Mouse (Mus musculus) spleen, adult 2 months (tissue): ENCODE measurements at regions not wholly inside any gene's neighbourhood (a gene's known extent, or its start where the extent isn't known, plus 50 kb on each side); places are given as distances from the start of the nearest gene placed in this dataset.
A peak's percentile ranks its signal among the peaks of the same experiment; 100 is the strongest.

Source experiments
- DNase-seq, 2 experiments: peaks; one replicate each; pipeline versions ENCODE4 v3.0.0 to v3.0.0-alpha.2; 2012 to 2021; ENCODE audit warnings: low spot score in 2 of 2, low read depth in 1 of 2
- H3K27ac ChIP-seq: fragments of 200-500 bp; 2 replicates; pipeline ENCODE4 v1.5.1; 2012; ENCODE audit warnings: low read length, inconsistent platforms; ENCODE audit not compliant: insufficient read depth
- H3K27me3 ChIP-seq: fragments of 200-500 bp; 2 replicates; pipeline ENCODE4 v1.6.1; 2012; ENCODE audit warnings: mild to moderate bottlenecking, moderate library complexity, low read length, inconsistent platforms; ENCODE audit not compliant: control insufficient read depth, insufficient read depth
- H3K36me3 ChIP-seq: fragments of 200-500 bp; 2 replicates; pipeline ENCODE4 v1.6.1; 2012; ENCODE audit warnings: mild to moderate bottlenecking, low read length, inconsistent platforms; ENCODE audit not compliant: control insufficient read depth, insufficient read depth
- H3K4me1 ChIP-seq: fragments of 200-500 bp; 2 replicates; pipeline ENCODE4 v1.6.1; 2011; ENCODE audit warnings: inconsistent platforms; ENCODE audit not compliant: control insufficient read depth, insufficient read depth, insufficient read length
- H3K4me3 ChIP-seq: fragments of 200-500 bp; 2 replicates; pipeline ENCODE4 v1.5.1; 2011; ENCODE audit warnings: mild to moderate bottlenecking, inconsistent platforms; ENCODE audit not compliant: insufficient read depth, insufficient read length; ENCODE audit errors: extremely low read depth
- CTCF ChIP-seq: fragments of 200-500 bp; IDR thresholded peaks from 2 replicates; pipeline ENCODE4 v1.5.1; 2011; ENCODE audit warnings: mild to moderate bottlenecking, inconsistent platforms; ENCODE audit not compliant: insufficient read depth, insufficient read length, insufficient replicate concordance; ENCODE audit errors: extremely low read depth
- POLR2A ChIP-seq: fragments of 200-500 bp; IDR thresholded peaks from 2 replicates; pipeline ENCODE4 v1.6.1; 2011; ENCODE audit warnings: low read depth, low read length, inconsistent platforms
- WGBS: fragments of 180-500 bp; shearing (Covaris S2); methylation state at CpG from one replicate; pipeline ENCODE4 v1.1.7; 2018; 5-methylcytosine and 5-hydroxymethylcytosine counted together

- Histone ChIP-seq H3K27me3 (no peaks in the 10 kb centered on the region), H3K4me1 (no peaks in the 10 kb centered on the region), H3K4me3 (no peak overlapping the region), H3K36me3 (no peaks in the 10 kb centered on the region), H3K27ac (no peak overlapping the region)
- DNase-seq: no peak
- TF ChIP-seq CTCF (no peak), POLR2A (no peak)
- WGBS: 74% methylated on average over 7 of the region's 7 CpGs
Observed at GRCm38 (mm10) chr14:106022806-106023205, 83.2 kb upstream of the Trim52 start.

- WGBS: 34% methylated on average over 4 of the region's 4 CpGs
- Histone ChIP-seq H3K4me1 (no peaks in the 10 kb centered on the region), H3K4me3 (no peak overlapping the region), H3K36me3 (no peaks in the 10 kb centered on the region), H3K27ac (no peak overlapping the region), H3K27me3 (no peaks in the 10 kb centered on the region)
- TF ChIP-seq POLR2A (no peak), CTCF (no peak)
- DNase-seq: peak in 1 of 2 experiments; percentile 22
Observed at GRCm38 (mm10) chr14:106026815-106027214, 79.2 kb upstream of the Trim52 start.

- H3K4me3 ChIP-seq: no peak overlapping the region
- 76% methylated on average over 5 of the region's 5 CpGs for WGBS
Observed at GRCm38 (mm10) chr14:106027686-106028085, 78.3 kb upstream of the Trim52 start.

GRCm38 (mm10) chr14:106031094-106031493, 74.9 kb upstream of the Trim52 start:
- Histone ChIP-seq H3K4me1 (no peaks in the 10 kb centered on the region), H3K27me3 (no peaks in the 10 kb centered on the region), H3K27ac (no peak overlapping the region), H3K4me3 (no peak overlapping the region), H3K36me3 (no peaks in the 10 kb centered on the region)
- 90% methylated on average over 1 of the region's 1 CpGs for WGBS
- no peak for DNase-seq
- no peak for TF ChIP-seq POLR2A
- TF ChIP-seq CTCF: no peak

More at GRCm38 (mm10) chr14:106027686-106028085, 78.3 kb upstream of the Trim52 start:
- DNase-seq: no peak
- Histone ChIP-seq H3K27ac (no peak overlapping the region), H3K36me3 (no peaks in the 10 kb centered on the region), H3K4me1 (no peaks in the 10 kb centered on the region), H3K27me3 (no peaks in the 10 kb centered on the region)
- TF ChIP-seq POLR2A: no peak
- TF ChIP-seq CTCF: no peak

- Histone ChIP-seq H3K27me3 (no peaks in the 10 kb centered on the region), H3K27ac (no peak overlapping the region), H3K36me3 (no peaks in the 10 kb centered on the region), H3K4me3 (no peak overlapping the region), H3K4me1 (no peaks in the 10 kb centered on the region)
- no peak for TF ChIP-seq CTCF
- TF ChIP-seq POLR2A: no peak
- 88% methylated on average over 2 of the region's 2 CpGs for WGBS
- DNase-seq: no peak
Observed at GRCm38 (mm10) chr14:106033793-106034192, 72.2 kb upstream of the Trim52 start.

- TF ChIP-seq CTCF (no peak), POLR2A (no peak)
- H3K4me1 ChIP-seq: no peaks in the 10 kb centered on the region
- H3K27ac ChIP-seq: no peak overlapping the region
- no peaks in the 10 kb centered on the region for H3K27me3 ChIP-seq
- no peaks in the 10 kb centered on the region for H3K36me3 ChIP-seq
- 69% methylated on average over 10 of the region's 10 CpGs for WGBS
- no peak overlapping the region for H3K4me3 ChIP-seq
- DNase-seq: no peak
Observed at GRCm38 (mm10) chr14:106034933-106035665, 70.9 kb upstream of the Trim52 start.

- DNase-seq: no peak
- no peak for TF ChIP-seq POLR2A
- no peak for TF ChIP-seq CTCF
- no peak overlapping the region for H3K4me3 ChIP-seq
- H3K27me3 ChIP-seq: no peaks in the 10 kb centered on the region
- 85% methylated on average over 1 of the region's 1 CpGs for WGBS
- no peak overlapping the region for H3K27ac ChIP-seq
- no peaks in the 10 kb centered on the region for H3K36me3 ChIP-seq
- no peaks in the 10 kb centered on the region for H3K4me1 ChIP-seq
Observed at GRCm38 (mm10) chr14:106044274-106044673, 61.7 kb upstream of the Trim52 start.

GRCm38 (mm10) chr14:106050231-106050630, 55.8 kb upstream of the Trim52 start:
- 81% methylated on average over 1 of the region's 1 CpGs for WGBS
- Histone ChIP-seq H3K27me3 (no peaks in the 10 kb centered on the region), H3K4me3 (no peak overlapping the region), H3K36me3 (no peaks in the 10 kb centered on the region), H3K27ac (no peak overlapping the region), H3K4me1 (no peaks in the 10 kb centered on the region)
- DNase-seq: no peak
- TF ChIP-seq POLR2A: no peak
- TF ChIP-seq CTCF: no peak
